ENCODE assay signal across 8 mouse cellular contexts in genomic region chr12:91588670-91589541, GRCm38 (mm10). TPM values are rescaled to one million over a fixed set of nuclear protein-coding genes. Genes with fewer than 3 reads are reported as not detected.
A peak's percentile ranks its signal among the peaks of the same experiment; 100 is the strongest.
DNase-seq lines count a peak whose midpoint lies in the region; ATAC-seq lines count a peak whose summit lies in the region.

No protein-coding gene starts in this region.

- intact Hi-C loops in heart, postnatal 36 days (cut with DNase I) = loop anchor here (10.0 kb wide), 1 partner anchor 204 kb away; the partner anchor contains the start of genes Cep128 and Tshr

- H3K9ac ChIP-seq in forebrain, embryonic 14.5 days (ENCODE audit: low read length) = peak overlapping the region; percentile 100

- H3K36me3 ChIP-seq in forebrain, embryonic 14.5 days (ENCODE audit: control insufficient read depth, insufficient read depth, low read length) = peaks cover 19% of the 10 kb centered on the region

- 0 out of 2 replicates have a peak, but pooled peaks have one; percentile 0 for ATAC-seq in forebrain, embryonic 14.5 days

- peak overlapping the region; percentile 99 for H3K4me3 ChIP-seq in brown adipose tissue, adult 24 weeks (ENCODE audit: insufficient read depth, low read depth, low read length)
- peak overlapping the region; percentile 91 for H3K4me3 ChIP-seq in forebrain, embryonic 14.5 days (ENCODE audit: low read depth, low read length)

- H3K4me2 ChIP-seq in forebrain, embryonic 14.5 days (ENCODE audit: low read length) = peak overlapping the region; percentile 68

- peak; percentile 61 for DNase-seq in MN1 (ENCODE audit: low spot score)
- DNase-seq in forebrain, embryonic 14.5 days (ENCODE audit: low spot score) = peak; percentile 71
- DNase-seq in heart, postnatal 36 days = peak; percentile 62 to 78
- DNase-seq in layer of hippocampus, postnatal 10 days (ENCODE audit: low spot score in 2 of 2) = peak; percentile 49 to 65
- peak; percentile 51 for DNase-seq in lung, postnatal 14 days
- peak; percentile 31 to 39 for DNase-seq in right cerebral cortex, adult 2 months (ENCODE audit: low spot score in 2 of 2)
- DNase-seq in urinary bladder, postnatal 25 days (ENCODE audit: low spot score) = peak; percentile 49

- H3K9me3 ChIP-seq in forebrain, embryonic 14.5 days (replicated peaks; ENCODE audit: control insufficient read depth, low read length) = no peaks in the 10 kb centered on the region

- H3K4me1 ChIP-seq in brown adipose tissue, adult 24 weeks (ENCODE audit: control insufficient read depth, insufficient read depth, insufficient read length, low read length) = peaks cover 3% of the 10 kb centered on the region; the same call in 1 of the 2 replicates
- H3K4me1 ChIP-seq in forebrain, embryonic 14.5 days (ENCODE audit: control insufficient read depth, insufficient read depth, low read length) = peaks cover 19% of the 10 kb centered on the region

- peak overlapping the region; percentile 95 for H3K27ac ChIP-seq in brown adipose tissue, adult 24 weeks (replicated peaks; ENCODE audit: low read depth, low read length)
- H3K27ac ChIP-seq in forebrain, embryonic 14.5 days (ENCODE audit: low read depth, low read length) = peak overlapping the region; percentile 100

- no peaks in the 10 kb centered on the region for H3K27me3 ChIP-seq in forebrain, embryonic 14.5 days (replicated peaks; ENCODE audit: control insufficient read depth, insufficient read depth, low read length)

- 1% methylated on average over 64 of the region's 83 CpGs for WGBS in forebrain, embryonic 14.5 days

RNA-seq across cellular contexts. Expression of gene Gtf2a1, which starts 1.4 kb away (rescaled TPM):
- 16.8 and 17.1 TPM in 2 replicates for polyA plus RNA-seq in brown adipose tissue, adult 24 weeks (2012; ENCODE audit: insufficient read depth, insufficient read length, missing spikeins)
- polyA plus RNA-seq in forebrain, embryonic 14.5 days (2014; fragmentation: Nextera tagmentation; extraction: Ambion mirVana) = 50.7 and 50.8 TPM in 2 replicates
- total RNA-seq in heart, postnatal 36 days (2021) = 10 to 100 TPM; 26.9 to 32.8 TPM
- total RNA-seq in layer of hippocampus, postnatal 10 days (2021) = 10 to 100 TPM; 42.1 to 50.1 TPM

Comparison
In these comparisons a context has a peak if more than half of its experiments do, and no peak if none do; other contexts are left out.
1. Peak in every context shown above with its lines: DNase-seq, ATAC-seq, H3K4me3 ChIP-seq and H3K27ac ChIP-seq.